Mouse (Mus musculus) heart, embryonic 11.5 days (tissue): ENCODE measurements around the gene C330007P06Rik. TPM values are rescaled to one million over a fixed set of nuclear protein-coding genes. Genes with fewer than 3 reads are reported as not detected.
A peak's percentile ranks its signal among the peaks of the same experiment; 100 is the strongest.

Source experiments
- ATAC-seq: fragments of 200-750 bp; cut with Nextera tagmentation; replicated peaks from 2 replicates; pipeline ENCODE4 v1.8.0; 2017; ENCODE audit warnings: moderate library complexity; ENCODE audit not compliant: insufficient number of reproducible peaks, low FRiP score, low TSS enrichment
- H3K27ac ChIP-seq: fragments of 300-500 bp; sonication (generic); 2 replicates; pipeline ENCODE4 v1.5.1; 2014; ENCODE audit warnings: mild to moderate bottlenecking, low read depth, low read length
- H3K27me3 ChIP-seq: fragments of 300-500 bp; sonication (generic); 2 replicates; pipeline ENCODE4 v1.6.1; 2014; ENCODE audit warnings: mild to moderate bottlenecking, low read length, mixed read lengths; ENCODE audit not compliant: control insufficient read depth, insufficient read depth
- H3K36me3 ChIP-seq: fragments of 300-500 bp; sonication (generic); 2 replicates; pipeline ENCODE4 v1.6.1; 2014; ENCODE audit warnings: mild to moderate bottlenecking, low read length, moderate library complexity, mixed read lengths; ENCODE audit not compliant: control insufficient read depth, insufficient read depth
- H3K4me1 ChIP-seq: fragments of 300-500 bp; sonication (generic); 2 replicates; pipeline ENCODE4 v1.6.1; 2014; ENCODE audit warnings: low read length; ENCODE audit not compliant: control insufficient read depth, insufficient read depth
- H3K4me2 ChIP-seq: fragments of 300-500 bp; sonication (generic); 2 replicates; pipeline ENCODE4 v1.6.1; 2014; ENCODE audit warnings: mild to moderate bottlenecking, moderate library complexity
- H3K4me3 ChIP-seq: fragments of 300-500 bp; sonication (generic); 2 replicates; pipeline ENCODE4 v1.5.1; 2014; ENCODE audit warnings: low read depth, low read length
- H3K9ac ChIP-seq: fragments of 300-500 bp; sonication (generic); 2 replicates; pipeline ENCODE4 v1.6.1; 2014; ENCODE audit warnings: mild to moderate bottlenecking, low read depth, low read length, moderate library complexity
- H3K9me3 ChIP-seq: fragments of 300-500 bp; sonication (generic); replicated peaks from 2 replicates; pipeline ENCODE4 v1.6.1; 2016; ENCODE audit warnings: low read length; ENCODE audit not compliant: control insufficient read depth
- WGBS: fragments of 180-500 bp; shearing (Covaris S2); extraction: QIAGEN DNeasy Blood & Tissue Kit; methylation state at CpG from one replicate; pipeline ENCODE4 v1.1.7; 2014; ENCODE audit not compliant: insufficient replicate concordance; 5-methylcytosine and 5-hydroxymethylcytosine counted together
- polyA plus RNA-seq: library from polyadenylated mRNA; unstranded; fragments of >200 nt; fragmentation: Nextera tagmentation; extraction: Ambion mirVana; gene quantifications from 2 replicates; pipeline ENCODE4 v1.2.1, GENCODE M21; 2014

C330007P06Rik gene
- polyA plus RNA-seq, 1 experiment from 2014 or later = 23.4 TPM

GRCm38 (mm10) chrX:36847152-36847551 is 26.8 kb downstream of the C330007P06Rik start:
- H3K9ac ChIP-seq = no peak overlapping the region
- no peaks in the 10 kb centered on the region for H3K36me3 ChIP-seq
- H3K9me3 ChIP-seq = no peaks in the 10 kb centered on the region
- H3K4me2 ChIP-seq = no peak overlapping the region
- no peaks in the 10 kb centered on the region for H3K4me1 ChIP-seq
- no peaks in the 10 kb centered on the region for H3K27me3 ChIP-seq
- H3K4me3 ChIP-seq = no peak overlapping the region
- H3K27ac ChIP-seq = no peak overlapping the region
- ATAC-seq = no peak
- WGBS = 70% methylated on average over 1 of the region's 1 CpGs

GRCm38 (mm10) chrX:36843346-36843990 is 30.4 kb downstream of the C330007P06Rik start:
- no peak overlapping the region for H3K4me3 ChIP-seq
- H3K4me2 ChIP-seq = no peak overlapping the region
- no peaks in the 10 kb centered on the region for H3K9me3 ChIP-seq
- H3K27ac ChIP-seq = no peak overlapping the region
- 76% methylated on average over 4 of the region's 4 CpGs for WGBS
- no peak for ATAC-seq
- no peak overlapping the region for H3K9ac ChIP-seq
- no peaks in the 10 kb centered on the region for H3K36me3 ChIP-seq
- H3K4me1 ChIP-seq = no peaks in the 10 kb centered on the region
- H3K27me3 ChIP-seq = no peaks in the 10 kb centered on the region

GRCm38 (mm10) chrX:36841698-36842097 is 32.2 kb downstream of the C330007P06Rik start:
- Histone ChIP-seq H3K9ac (no peak overlapping the region), H3K36me3 (no peaks in the 10 kb centered on the region), H3K9me3 (no peaks in the 10 kb centered on the region), H3K4me3 (no peak overlapping the region), H3K27me3 (no peaks in the 10 kb centered on the region), H3K4me1 (no peaks in the 10 kb centered on the region), H3K4me2 (no peak overlapping the region), H3K27ac (no peak overlapping the region)
- WGBS = 71% methylated on average over 6 of the region's 6 CpGs
- no peak for ATAC-seq

GRCm38 (mm10) chrX:36839391-36839790 is 34.5 kb downstream of the C330007P06Rik start:
- H3K36me3 ChIP-seq = no peaks in the 10 kb centered on the region
- no peak overlapping the region for H3K4me2 ChIP-seq
- no peak overlapping the region for H3K9ac ChIP-seq
- H3K27me3 ChIP-seq = no peaks in the 10 kb centered on the region
- H3K4me3 ChIP-seq = no peak overlapping the region
- no peaks in the 10 kb centered on the region for H3K9me3 ChIP-seq
- 68% methylated on average over 7 of the region's 7 CpGs for WGBS
- no peak overlapping the region for H3K27ac ChIP-seq
- H3K4me1 ChIP-seq = no peaks in the 10 kb centered on the region
- ATAC-seq = no peak

- Histone ChIP-seq H3K9me3 (no peaks in the 10 kb centered on the region), H3K4me3 (no peak overlapping the region), H3K9ac (no peak overlapping the region), H3K4me2 (no peak overlapping the region), H3K27ac (no peak overlapping the region), H3K27me3 (no peaks in the 10 kb centered on the region), H3K36me3 (no peaks in the 10 kb centered on the region), H3K4me1 (no peaks in the 10 kb centered on the region)
- 62% methylated on average over 6 of the region's 6 CpGs for WGBS
- ATAC-seq = no peak
Measured at GRCm38 (mm10) chrX:36837069-36837676, 36.7 kb downstream of the C330007P06Rik start.

- H3K4me3 ChIP-seq = peak overlapping the region; percentile 23; the same call in 1 of the 2 replicates
- no peak overlapping the region; the same call in 1 of the 2 replicates for H3K9ac ChIP-seq
- H3K4me1 ChIP-seq = no peaks in the 10 kb centered on the region
- 27% methylated on average over 19 of the region's 19 CpGs for WGBS
- H3K27me3 ChIP-seq = no peaks in the 10 kb centered on the region
- H3K27ac ChIP-seq = no peak overlapping the region
- peak overlapping the region; percentile 47 for H3K4me2 ChIP-seq
- H3K9me3 ChIP-seq = no peaks in the 10 kb centered on the region
- ATAC-seq = no peak
- H3K36me3 ChIP-seq = no peaks in the 10 kb centered on the region
Measured at GRCm38 (mm10) chrX:36833397-36834084, 40.4 kb downstream of the C330007P06Rik start.

- 43% methylated on average over 4 of the region's 4 CpGs for WGBS
- no peak overlapping the region for H3K4me2 ChIP-seq
- no peak overlapping the region for H3K4me3 ChIP-seq
- ATAC-seq = no peak
- H3K27me3 ChIP-seq = no peaks in the 10 kb centered on the region
- no peak overlapping the region for H3K27ac ChIP-seq
- no peaks in the 10 kb centered on the region for H3K9me3 ChIP-seq
- H3K9ac ChIP-seq = no peak overlapping the region
- H3K36me3 ChIP-seq = no peaks in the 10 kb centered on the region
- H3K4me1 ChIP-seq = no peaks in the 10 kb centered on the region
Measured at GRCm38 (mm10) chrX:36831632-36832031, 42.3 kb downstream of the C330007P06Rik start.

- 49% methylated on average over 5 of the region's 5 CpGs for WGBS
- Histone ChIP-seq H3K36me3 (no peaks in the 10 kb centered on the region), H3K4me2 (no peak overlapping the region), H3K4me3 (no peak overlapping the region), H3K4me1 (no peaks in the 10 kb centered on the region), H3K9me3 (no peaks in the 10 kb centered on the region), H3K27ac (no peak overlapping the region), H3K9ac (no peak overlapping the region), H3K27me3 (no peaks in the 10 kb centered on the region)
- ATAC-seq = no peak
Measured at GRCm38 (mm10) chrX:36830271-36830670, 43.6 kb downstream of the C330007P06Rik start.
